ENCODE assay signal across 25 mouse cellular contexts in genomic region chr14:103643933-103644332, GRCm38 (mm10). TPM values are rescaled to one million over a fixed set of nuclear protein-coding genes. Genes with fewer than 3 reads are reported as not detected.
DNase-seq lines count a peak whose midpoint lies in the region; ATAC-seq lines count a peak whose summit lies in the region.
"Had no signal": no experiment of that assay in that cellular context is flagged by ENCODE, and none has a peak within 500 bp of the region (broad histone marks: within the 10 kb centered on the region; RNA-seq: fewer than 3 reads in every experiment).

No protein-coding gene starts in this region.

- H3K9me3 ChIP-seq in hindbrain, embryonic 11.5 days (ENCODE audit: control insufficient read depth, low read length): no peaks in the 10 kb centered on the region
- no peaks in the 10 kb centered on the region for H3K9me3 ChIP-seq in hindbrain, embryonic 13.5 days
- H3K9me3 ChIP-seq: embryonic facial prominence, embryonic 12.5 days; embryonic facial prominence, embryonic 15.5 days; intestine, embryonic 15.5 days had no signal

- 35% methylated on average over 3 of the region's 3 CpGs for WGBS in hindbrain, embryonic 11.5 days
- 24% methylated on average over 3 of the region's 3 CpGs for WGBS in hindbrain, embryonic 13.5 days

- H3K9ac ChIP-seq in hindbrain, embryonic 11.5 days (ENCODE audit: low read depth, low read length): no peak overlapping the region
- H3K9ac ChIP-seq in hindbrain, embryonic 13.5 days: no peak overlapping the region
- H3K9ac ChIP-seq: embryonic facial prominence, embryonic 12.5 days; embryonic facial prominence, embryonic 15.5 days; forebrain, postnatal 0 days; intestine, embryonic 15.5 days had no signal

- H3K27me3 ChIP-seq in hindbrain, embryonic 11.5 days (ENCODE audit: control insufficient read depth, insufficient read depth, low read length): no peaks in the 10 kb centered on the region
- no peaks in the 10 kb centered on the region for H3K27me3 ChIP-seq in hindbrain, embryonic 13.5 days
- H3K27me3 ChIP-seq: embryonic facial prominence, embryonic 12.5 days; intestine, embryonic 15.5 days had no signal

- no peak overlapping the region for H3K4me3 ChIP-seq in hindbrain, embryonic 11.5 days (ENCODE audit: low read depth, low read length)
- H3K4me3 ChIP-seq in hindbrain, embryonic 13.5 days: no peak overlapping the region
- H3K4me3 ChIP-seq: embryonic facial prominence, embryonic 12.5 days; embryonic facial prominence, embryonic 15.5 days; gastrocnemius, adult 2 months; intestine, embryonic 15.5 days had no signal

- no peaks in the 10 kb centered on the region for H3K36me3 ChIP-seq in hindbrain, embryonic 11.5 days (ENCODE audit: control insufficient read depth, insufficient read depth, low read length)
- H3K36me3 ChIP-seq in hindbrain, embryonic 13.5 days: no peaks in the 10 kb centered on the region
- H3K36me3 ChIP-seq: embryonic facial prominence, embryonic 12.5 days; embryonic facial prominence, embryonic 15.5 days; G1E; intestine, embryonic 15.5 days had no signal

- no peak overlapping the region for H3K4me2 ChIP-seq in hindbrain, embryonic 11.5 days (replicated peaks; ENCODE audit: low read depth, low read length)
- no peak overlapping the region for H3K4me2 ChIP-seq in hindbrain, embryonic 13.5 days
- H3K4me2 ChIP-seq: embryonic facial prominence, embryonic 12.5 days; embryonic facial prominence, embryonic 15.5 days; heart, embryonic 11.5 days; intestine, embryonic 15.5 days had no signal

- peak; percentile 65 for ATAC-seq in hindbrain, embryonic 11.5 days (ENCODE audit: low FRiP score)
- ATAC-seq in hindbrain, embryonic 13.5 days (ENCODE audit: low FRiP score): no peak
- ATAC-seq: forebrain, embryonic 14.5 days; forebrain, postnatal 0 days; hindbrain, embryonic 16.5 days; intestine, embryonic 15.5 days; Patski had no signal

- DNase-seq in embryo, embryonic 10.5 days (ENCODE audit: low spot score): peak; percentile 32
- no peak for DNase-seq in embryo, embryonic 9.5 days (ENCODE audit: extremely low spot score)
- no peak for DNase-seq in hindbrain, embryonic 11.5 days (ENCODE audit: low spot score)
- DNase-seq in testis, postnatal 14 days (ENCODE audit: low spot score): peak; percentile 54
- no peak for DNase-seq in testis, postnatal 10 days (ENCODE audit: low spot score)
- no peak for DNase-seq in kidney, postnatal 10 days
- DNase-seq: adrenal gland, postnatal 10 days; adrenal gland, postnatal 36 days; B cell, adult 2 months; cerebellum, adult 18-20 months; cerebellum, adult 9-10 months; cerebellum, postnatal 14 days; forebrain, postnatal 0 days; gastrocnemius, adult 2 months; gastrocnemius, postnatal 14 days; heart, adult 18-20 months had no signal

- H3K27ac ChIP-seq in hindbrain, embryonic 11.5 days (ENCODE audit: low read depth, low read length): peak overlapping the region; percentile 21; the same call in 1 of the 2 replicates
- no peak overlapping the region for H3K27ac ChIP-seq in hindbrain, embryonic 13.5 days
- H3K27ac ChIP-seq: embryonic facial prominence, embryonic 12.5 days; embryonic facial prominence, embryonic 15.5 days; gastrocnemius, adult 2 months; intestine, embryonic 15.5 days had no signal

- no peaks in the 10 kb centered on the region for H3K4me1 ChIP-seq in hindbrain, embryonic 11.5 days (replicated peaks; ENCODE audit: control insufficient read depth, insufficient read depth, low read length)
- peaks cover 10% of the 10 kb centered on the region for H3K4me1 ChIP-seq in hindbrain, embryonic 13.5 days (replicated peaks)
- H3K4me1 ChIP-seq: embryonic facial prominence, embryonic 12.5 days; embryonic facial prominence, embryonic 15.5 days; intestine, embryonic 15.5 days had no signal

RNA-seq across cellular contexts. Expression of gene Slain1, which starts 6.1 kb away (rescaled TPM):
- 13.3 and 14.9 TPM in 2 replicates for polyA plus RNA-seq in hindbrain, embryonic 11.5 days (2014; fragmentation: Nextera tagmentation; extraction: Ambion mirVana)
- 14.2 and 15.4 TPM in 2 replicates for polyA plus RNA-seq in hindbrain, embryonic 13.5 days (2015; fragmentation: Nextera tagmentation; extraction: Ambion mirVana)
- polyA plus RNA-seq: G1E had no signal

Comparison
In these comparisons a context has a peak if more than half of its experiments do, and no peak if none do; other contexts are left out.
1. DNase-seq: peak in embryo, embryonic 10.5 days (single experiment) and testis, postnatal 14 days (single experiment); none in embryo, embryonic 9.5 days (single experiment), hindbrain, embryonic 11.5 days (single experiment), testis, postnatal 10 days (single experiment) and kidney, postnatal 10 days (single experiment).